Mouse (Mus musculus) gastrocnemius, postnatal 10 days (tissue): ENCODE measurements around the gene Abca13. TPM values are rescaled to one million over a fixed set of nuclear protein-coding genes. Genes with fewer than 3 reads are reported as not detected.
"Not testable (repeated sequence)": the region's sequence is repeated elsewhere in the genome, so short reads cannot be mapped to it uniquely, and the experiment has no call there.

Experiments used
- DNase-seq: peaks from one replicate; pipeline ENCODE4 v3.0.0; 2021; ENCODE audit warnings: mixed read lengths
- total RNA-seq, 2 experiments: library from RNA; stranded (reverse); gene quantifications; 2 replicates each; pipeline ENCODE4 v1.2.3; 2021

Gene Abca13
- total RNA-seq, 2 experiments from 2014 or later, result 0.45 TPM; not detected in 1

DNA sequence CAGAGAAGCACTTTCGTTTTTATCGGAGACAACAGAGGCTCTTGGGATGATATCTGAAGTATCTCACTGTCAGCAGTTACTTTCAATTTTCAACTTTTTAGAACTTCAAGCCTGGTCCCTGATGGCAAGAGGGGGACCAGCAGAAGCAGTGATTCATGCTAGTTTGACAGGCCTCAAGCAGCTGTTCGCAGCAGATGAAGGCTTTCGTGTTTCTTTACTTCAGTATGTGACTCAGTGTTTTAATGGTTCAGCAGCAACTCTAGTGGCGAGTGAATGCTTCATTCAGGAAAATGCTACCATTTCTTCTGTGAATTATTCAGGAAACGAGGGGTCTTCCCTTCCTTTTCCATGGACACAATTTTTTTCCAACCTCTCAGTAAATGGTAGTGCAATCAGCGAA, 99.4 kb downstream of the Abca13 start:
- no peak for DNase-seq

- DNase-seq, result no peak
Observed at GRCm38 (mm10) chr11:9299615-9300014, 107.9 kb downstream of the Abca13 start.

- DNase-seq, result no peak
Observed at GRCm38 (mm10) chr11:9305450-9305849, 113.7 kb downstream of the Abca13 start.

DNA sequence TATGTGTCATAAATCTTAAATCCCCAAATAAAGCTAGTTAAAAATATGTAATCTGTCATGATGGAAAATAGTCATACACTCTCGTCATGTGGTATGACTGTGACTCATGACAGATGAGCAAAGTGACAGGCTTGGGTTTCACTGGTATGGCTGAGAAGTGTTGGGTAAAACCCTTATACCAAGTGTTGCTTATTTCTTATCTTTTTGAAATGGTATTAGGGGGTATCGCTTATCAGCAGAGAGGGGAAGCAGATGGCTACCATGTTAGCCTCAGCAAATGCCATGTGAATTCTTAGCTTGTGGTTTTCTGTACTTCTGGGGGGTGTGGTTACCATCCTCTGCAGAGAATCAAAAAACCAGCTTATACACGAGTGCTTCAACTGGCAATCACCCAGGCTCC, 124.8 kb downstream of the Abca13 start:
- no peak for DNase-seq

DNA sequence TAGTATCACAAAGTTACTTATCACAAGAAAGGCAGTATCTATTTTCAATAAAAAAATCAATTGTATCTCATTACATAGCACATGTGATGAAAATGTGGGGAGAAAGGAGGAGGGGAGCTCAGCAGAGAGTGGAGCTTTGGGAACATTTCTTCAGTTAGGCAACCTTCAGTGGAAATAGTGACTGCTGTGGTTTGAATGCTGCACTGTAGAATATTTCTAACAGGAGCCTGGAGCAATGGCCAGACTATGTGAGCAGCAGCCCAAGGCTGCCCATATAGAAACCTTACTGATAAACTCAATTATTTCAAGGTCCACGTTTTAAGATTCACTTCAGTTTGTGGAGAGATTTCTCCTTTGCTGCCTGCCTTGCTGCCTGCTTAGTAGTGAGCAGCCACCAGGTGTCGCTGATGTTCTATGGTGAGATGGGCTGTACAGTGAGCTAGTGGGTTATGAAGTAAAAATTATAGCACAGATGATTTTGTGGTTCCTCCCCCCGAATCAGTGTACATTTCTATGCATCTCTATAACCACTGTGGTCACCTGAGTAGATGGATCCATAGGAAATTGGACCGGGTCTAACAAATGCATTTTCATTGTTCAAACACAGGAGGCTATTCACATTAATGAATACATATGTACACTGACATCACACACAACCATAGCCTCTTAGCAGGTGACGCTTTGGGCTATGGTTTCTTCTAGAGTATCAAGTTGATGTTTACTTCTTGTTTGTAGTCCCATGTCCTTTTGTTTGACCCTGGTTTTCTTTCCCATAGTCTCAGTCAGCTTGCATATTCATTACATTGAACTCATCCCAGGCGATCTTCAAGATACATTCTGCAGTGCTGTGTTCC, 125.6 kb downstream of the Abca13 start:
- DNase-seq, result peak; percentile 76

- DNase-seq, result no peak
Observed at GRCm38 (mm10) chr11:9338151-9338550, 146.4 kb downstream of the Abca13 start.

- no peak for DNase-seq
Observed at GRCm38 (mm10) chr11:9347724-9348123, 156.0 kb downstream of the Abca13 start.

- DNase-seq, result no peak
Observed at GRCm38 (mm10) chr11:9373160-9373559, 181.4 kb downstream of the Abca13 start.

- DNase-seq, result not testable (repeated sequence)
Observed at GRCm38 (mm10) chr11:9374426-9374825, 182.7 kb downstream of the Abca13 start.

GRCm38 (mm10) chr11:9388520-9388919, 196.8 kb downstream of the Abca13 start:
- DNase-seq, result no peak

- DNase-seq, result no peak
Observed at GRCm38 (mm10) chr11:9416946-9417345, 225.2 kb downstream of the Abca13 start.

- DNase-seq, result no peak
Observed at GRCm38 (mm10) chr11:9420205-9420604, 228.5 kb downstream of the Abca13 start.

GRCm38 (mm10) chr11:9427411-9427810, 235.7 kb downstream of the Abca13 start:
- DNase-seq, result no peak

- DNase-seq, result no peak
Observed at GRCm38 (mm10) chr11:9432807-9433206, 241.1 kb downstream of the Abca13 start.

DNA sequence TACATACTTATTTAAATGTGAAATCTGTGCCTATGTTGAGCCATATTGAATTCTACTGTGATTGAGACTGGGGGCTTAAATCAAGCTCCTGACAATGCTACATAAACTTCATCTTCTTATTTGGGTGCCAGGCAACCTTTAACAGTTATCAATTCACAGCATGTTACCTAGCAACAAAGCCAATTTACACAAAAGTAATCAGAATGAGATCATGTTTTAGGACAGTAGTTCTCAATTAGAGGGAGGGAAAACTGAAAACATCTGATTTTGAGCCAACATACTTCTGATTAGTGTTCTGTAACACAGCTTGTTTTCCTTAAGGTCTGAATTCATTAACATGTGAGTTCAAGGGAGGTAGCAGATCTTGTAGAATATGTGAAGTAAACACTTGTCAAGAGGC, 244.9 kb downstream of the Abca13 start:
- no peak for DNase-seq

DNA sequence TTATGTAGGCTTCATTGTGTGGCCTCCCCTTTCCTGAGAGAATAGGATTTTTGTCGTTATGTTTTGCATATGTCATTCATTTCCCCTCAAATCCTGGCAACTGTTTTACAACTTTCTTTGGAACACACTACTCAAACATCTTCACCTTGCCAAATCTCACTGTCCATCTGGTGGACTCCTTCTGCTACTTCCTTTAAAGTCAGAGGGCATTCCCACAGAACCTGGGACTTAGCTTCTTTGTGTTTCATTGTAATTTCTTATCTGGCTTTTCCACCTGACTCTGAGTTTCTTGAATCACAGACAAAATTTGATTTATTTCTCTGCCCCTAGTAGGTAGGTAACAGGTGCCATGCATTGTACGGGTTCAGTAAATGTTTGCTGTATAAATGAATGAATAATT, 248.0 kb downstream of the Abca13 start:
- no peak for DNase-seq

- no peak for DNase-seq
Observed at GRCm38 (mm10) chr11:9441192-9441591, 249.4 kb downstream of the Abca13 start.

DNA sequence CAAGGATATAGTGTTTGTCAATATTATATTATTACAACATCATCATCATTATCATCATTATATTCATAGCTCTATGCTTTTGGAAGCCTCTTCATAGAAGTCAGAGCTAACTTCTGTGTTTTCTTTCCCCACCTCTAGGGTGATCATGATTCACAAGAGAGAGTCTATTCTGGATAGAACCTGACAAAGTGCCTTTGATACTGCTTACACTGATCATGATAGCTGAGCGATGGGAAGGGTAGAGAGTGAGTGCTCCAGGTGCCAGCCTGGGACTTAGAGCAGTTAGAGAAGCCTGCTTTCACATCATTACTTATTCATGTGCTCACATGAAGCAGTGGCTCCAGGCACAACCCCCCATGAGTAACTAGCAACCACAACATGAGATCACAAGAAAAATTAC, 280.7 kb downstream of the Abca13 start:
- no peak for DNase-seq

DNA sequence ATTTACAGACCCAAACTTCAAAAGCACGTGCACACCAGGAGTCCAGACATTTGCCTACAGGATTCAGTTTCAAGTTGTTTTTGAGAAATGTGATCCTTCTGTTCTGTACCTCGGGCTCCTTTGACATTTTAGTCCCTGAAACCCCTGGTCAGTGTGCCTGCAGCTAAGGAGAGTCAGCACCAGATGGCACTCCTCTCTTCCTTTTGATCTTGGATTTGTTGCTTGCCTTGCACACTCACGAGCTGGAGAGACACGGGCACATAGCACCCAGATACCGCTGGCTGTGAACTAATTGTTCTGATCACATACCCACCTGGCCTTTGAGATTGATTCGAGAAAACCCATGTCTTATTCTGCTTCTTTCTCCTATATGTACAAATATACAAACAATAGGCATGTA, 289.8 kb downstream of the Abca13 start:
- no peak for DNase-seq

DNA sequence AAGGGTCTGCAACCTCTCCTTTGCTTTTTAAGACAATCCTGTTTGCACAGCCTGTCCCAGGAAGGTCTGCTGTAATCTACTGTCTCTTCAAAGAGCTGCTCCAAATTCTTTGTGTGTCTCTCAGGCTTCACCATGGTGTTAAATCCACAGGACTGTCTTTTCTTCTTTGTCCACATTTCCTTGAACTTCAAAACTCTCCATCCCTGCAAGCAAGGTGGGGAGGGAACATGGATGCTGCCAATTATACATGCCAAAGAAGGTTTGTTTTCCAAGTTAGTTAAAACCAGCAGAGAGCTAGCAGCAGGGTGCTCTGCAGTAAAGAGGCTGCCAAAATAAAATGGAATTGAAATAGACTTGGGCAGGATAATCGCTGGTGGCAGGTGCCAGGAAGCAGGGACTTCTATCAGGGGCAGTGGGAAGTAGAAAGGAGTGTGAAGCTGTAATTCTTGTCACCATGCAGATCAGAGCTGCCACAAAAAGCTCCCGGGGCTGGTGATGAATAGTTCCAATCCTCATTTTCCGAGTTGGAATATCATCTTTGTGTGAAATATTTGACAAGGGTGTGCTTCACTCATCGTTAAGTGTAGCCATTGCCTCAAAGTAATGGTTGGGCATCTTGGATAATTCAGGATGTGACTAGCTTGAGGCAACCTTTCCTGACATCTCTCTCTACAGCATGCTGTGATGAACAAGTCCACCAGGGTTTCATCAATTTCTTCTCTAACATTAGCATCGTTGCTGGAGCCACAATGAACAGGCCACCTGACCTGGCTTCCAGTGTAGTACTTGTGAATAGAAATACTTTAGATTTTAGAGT, 308.8 kb downstream of the Abca13 start:
- no peak for DNase-seq

GRCm38 (mm10) chr11:9514966-9515365, 323.2 kb downstream of the Abca13 start:
- DNase-seq, result not testable (repeated sequence)

DNA sequence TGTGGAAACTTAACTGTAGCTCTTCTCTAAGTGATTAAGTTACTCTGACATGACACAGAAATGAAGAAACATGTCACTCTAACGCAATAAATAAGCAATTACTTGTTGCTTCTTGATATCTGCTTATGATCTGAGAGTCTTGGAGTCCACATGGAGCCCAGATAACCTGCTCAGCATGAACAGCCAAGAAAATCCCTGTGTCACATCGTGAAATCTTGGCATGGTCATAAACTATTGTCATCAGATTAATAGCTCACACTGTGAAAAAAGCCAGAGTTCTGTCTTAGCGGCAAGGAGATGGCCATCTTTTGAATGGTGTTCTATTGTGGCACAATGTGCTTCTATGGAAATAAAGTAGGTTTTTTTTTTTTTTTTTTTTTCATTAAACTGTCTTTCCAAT, 336.8 kb downstream of the Abca13 start:
- DNase-seq, result no peak

DNA sequence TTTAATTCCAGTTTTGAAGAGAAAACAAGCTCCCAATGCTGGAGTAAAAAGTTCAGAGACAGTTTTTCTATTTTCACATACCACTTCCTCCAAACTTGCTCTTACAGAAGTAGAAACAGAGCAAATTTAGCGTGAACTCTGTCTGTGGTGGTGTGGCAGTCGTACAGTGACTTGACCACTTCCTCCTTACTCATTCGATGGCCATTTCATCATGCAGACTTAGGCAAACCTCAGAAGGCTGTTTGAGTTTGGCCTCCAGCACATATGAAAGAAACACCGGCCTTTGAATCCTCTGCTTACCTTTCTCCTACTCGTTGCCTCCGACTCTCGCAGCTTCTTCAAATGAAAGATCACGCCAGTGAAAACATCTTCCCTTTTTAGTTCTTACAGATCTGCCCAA, 340.0 kb downstream of the Abca13 start:
- no peak for DNase-seq
